Mouse (Mus musculus): ENCODE results near the gene Olfr1002. TPM values are rescaled to one million over a fixed set of nuclear protein-coding genes. Genes with fewer than 3 reads are reported as not detected.

The Olfr1002 gene
- not detected for total RNA-seq (2023)

GRCm38 (mm10) chr2:85650604-85651003, at the start of gene Olfr1002:
Gene Olfr1002, minus strand, starts transcription at chr2:85650704.

GRCm38 (mm10) chr2:85689131-85689530, 38.6 kb upstream of the Olfr1002 start, which contains the start of gene Olfr1008:
Gene Olfr1008, plus strand, starts transcription at chr2:85689431.

GRCm38 (mm10) chr2:85678667-85679066, 28.2 kb upstream of the Olfr1002 start, which contains the start of gene Olfr1006:
Gene Olfr1006, minus strand, starts transcription at chr2:85678767.

GRCm38 (mm10) chr2:85664355-85664754, 13.9 kb upstream of the Olfr1002 start, which contains the start of gene Olfr154:
Gene Olfr154, minus strand, starts transcription at chr2:85664455.

GRCm38 (mm10) chr2:85611803-85612202, 38.7 kb downstream of the Olfr1002 start, which contains the start of gene Olfr1000:
Gene Olfr1000, minus strand, starts transcription at chr2:85611903.

Other genes with a start within 250 kb of the Olfr1002 start
- gene Olfr992, start 241.2 kb downstream of the Olfr1002 start, total RNA-seq (2023) = not detected
- gene Olfr993, start 235.8 kb downstream of the Olfr1002 start, total RNA-seq (2023) = not detected
- not detected for gene Olfr994, start 214.3 kb downstream of the Olfr1002 start, total RNA-seq (2023)
- not detected for gene Olfr995, start 207.1 kb downstream of the Olfr1002 start, total RNA-seq (2023)
- not detected for gene 4833423E24Rik, start 131.7 kb downstream of the Olfr1002 start, total RNA-seq (2023)
- gene Olfr996, start 71.5 kb downstream of the Olfr1002 start, total RNA-seq (2023) = not detected
- not detected for gene Olfr998, start 61.8 kb downstream of the Olfr1002 start, total RNA-seq (2023)
- gene Olfr1000, start 38.8 kb downstream of the Olfr1002 start, total RNA-seq (2023) = not detected
- not detected for gene Olfr154, start 13.8 kb upstream of the Olfr1002 start, total RNA-seq (2023)
- gene Olfr1006, start 28.1 kb upstream of the Olfr1002 start, total RNA-seq (2023) = not detected
- gene Olfr1008, start 38.7 kb upstream of the Olfr1002 start, total RNA-seq (2023) = not detected
- not detected for gene Olfr1009, start 64.7 kb upstream of the Olfr1002 start, total RNA-seq (2023)
- gene Olfr1012, start 112.1 kb upstream of the Olfr1002 start, total RNA-seq (2023) = not detected
- not detected for gene Olfr1013, start 116.4 kb upstream of the Olfr1002 start, total RNA-seq (2023)
- gene Olfr1014, start 122.0 kb upstream of the Olfr1002 start, total RNA-seq (2023) = not detected
- gene Olfr1015, start 131.3 kb upstream of the Olfr1002 start, total RNA-seq (2023) = not detected
- not detected for gene Olfr1016, start 151.8 kb upstream of the Olfr1002 start, total RNA-seq (2023)
- not detected for gene Olfr1018, start 167.8 kb upstream of the Olfr1002 start, total RNA-seq (2023)
- gene Olfr1019, start 194.8 kb upstream of the Olfr1002 start, total RNA-seq (2023) = not detected
- gene Olfr1020, start 196.3 kb upstream of the Olfr1002 start, total RNA-seq (2023) = not detected
- not detected for gene Olfr1022, start 217.9 kb upstream of the Olfr1002 start, total RNA-seq (2023)
- gene Olfr1023, start 234.9 kb upstream of the Olfr1002 start, total RNA-seq (2023) = not detected

Data from neutrophil, adult 83 days (primary cell).